Mouse (Mus musculus): ENCODE data around the gene Pcsk5.

DNA sequence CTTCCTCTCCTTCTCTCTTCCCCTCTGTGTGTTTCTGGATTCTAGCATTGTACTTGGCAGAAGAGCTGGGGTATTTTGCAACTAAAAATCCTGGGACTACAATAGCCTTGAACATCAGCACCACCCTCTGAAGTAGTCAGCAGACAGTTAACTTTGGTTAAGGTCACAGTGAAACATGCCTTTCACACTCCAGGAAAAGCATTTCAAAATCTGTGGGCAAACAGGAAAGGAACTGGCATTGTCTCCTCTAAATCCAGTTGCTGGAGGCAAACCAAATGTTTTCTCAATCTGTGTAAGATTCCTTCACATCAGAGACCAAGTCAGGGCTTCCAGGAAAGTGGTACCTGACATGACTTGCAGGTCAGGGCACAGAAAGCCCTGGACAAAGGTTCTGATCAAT, 74.7 kb downstream of the Pcsk5 start:
- TF ChIP-seq POLR2A (IDR thresholded peaks at IDR 0.05; ENCODE audit: borderline replicate concordance, extremely low read depth, insufficient read depth, insufficient read length, poor library complexity, severe bottlenecking) (no peak), CTCF (IDR thresholded peaks at IDR 0.05; ENCODE audit: borderline replicate concordance, extremely low read depth, insufficient read depth, insufficient read length) (no peak)

Measured in brain, embryonic 14.5 days (tissue).